Mouse (Mus musculus) large intestine, adult 2 months (tissue): ENCODE measurements at regions not wholly inside any gene's neighbourhood (a gene's known extent, or its start where the extent isn't known, plus 50 kb on each side); places are given as distances from the start of the nearest gene placed in this dataset.

ENCODE experiments used
- DNase-seq: peaks from one replicate; pipeline ENCODE4 v3.0.0-alpha.2; 2012; ENCODE audit warnings: low read depth, low spot score
- WGBS: fragments of 180-500 bp; shearing (Covaris S2); methylation state at CpG from one replicate; pipeline ENCODE4 v1.1.7; 2018; 5-methylcytosine and 5-hydroxymethylcytosine counted together

DNA sequence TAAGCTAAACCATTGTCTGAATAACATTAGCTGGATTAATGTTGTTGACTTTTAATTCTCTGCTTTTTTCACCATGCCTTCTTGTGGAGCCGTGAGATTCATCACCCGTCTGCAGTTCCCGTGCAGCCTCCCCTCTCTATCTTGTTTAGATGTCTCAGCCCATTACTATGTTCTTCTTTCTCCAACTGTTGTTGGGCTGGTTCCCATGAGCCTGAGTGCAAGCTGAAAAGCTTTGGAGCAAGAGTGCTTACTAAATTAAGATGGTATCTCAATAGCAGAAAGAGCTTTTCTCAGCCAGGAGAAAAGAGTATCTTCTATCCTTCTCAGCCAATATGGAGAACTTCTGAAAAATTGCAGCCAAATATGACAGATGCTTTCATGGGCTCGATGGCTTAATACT is 348.1 kb downstream of the Osr1 start:
- DNase-seq, result no peak
- 70% methylated on average over 4 of the region's 4 CpGs for WGBS

DNA sequence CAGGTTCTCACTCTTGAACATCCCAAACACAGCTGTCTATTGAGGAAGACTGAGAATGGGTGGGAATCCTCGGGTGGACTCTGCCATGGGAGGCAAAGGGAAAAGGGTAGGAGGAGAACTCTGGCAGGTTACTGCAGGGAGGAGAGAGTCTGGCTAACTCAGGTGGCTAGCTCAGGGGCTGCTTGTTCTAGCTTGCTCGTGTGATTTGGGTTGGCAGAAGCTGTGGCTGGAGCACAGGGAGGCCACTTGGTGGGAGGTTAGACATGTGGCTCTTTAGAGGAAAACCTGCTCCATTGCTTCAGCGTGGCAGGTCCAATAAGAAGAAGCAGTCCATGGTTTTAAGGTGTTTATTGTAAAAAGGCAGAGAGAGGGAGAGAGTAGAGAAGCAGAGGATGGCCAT is 349.1 kb downstream of the Osr1 start:
- no peak for DNase-seq
- 65% methylated on average over 3 of the region's 3 CpGs for WGBS

DNA sequence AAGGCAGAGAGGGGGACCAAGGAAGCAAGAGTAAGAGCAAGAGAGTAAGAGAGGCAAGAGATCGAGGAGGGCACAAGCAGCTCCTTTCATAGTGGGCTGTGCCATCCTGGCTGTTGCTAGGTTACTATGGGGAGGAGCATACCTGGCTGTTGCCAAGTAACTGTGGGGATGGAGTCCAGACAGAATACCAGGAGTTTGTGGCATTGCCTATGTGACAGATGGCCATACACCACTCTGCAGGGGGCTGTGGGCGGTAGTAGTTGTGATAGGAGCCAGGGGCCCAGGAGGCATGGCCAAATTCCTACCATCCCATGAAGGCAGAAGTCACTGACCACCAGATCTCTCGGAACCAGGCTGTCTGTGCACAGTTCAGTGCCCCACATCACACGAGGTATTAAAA is 349.5 kb downstream of the Osr1 start:
- 83% methylated on average over 4 of the region's 4 CpGs for WGBS
- no peak for DNase-seq

DNA sequence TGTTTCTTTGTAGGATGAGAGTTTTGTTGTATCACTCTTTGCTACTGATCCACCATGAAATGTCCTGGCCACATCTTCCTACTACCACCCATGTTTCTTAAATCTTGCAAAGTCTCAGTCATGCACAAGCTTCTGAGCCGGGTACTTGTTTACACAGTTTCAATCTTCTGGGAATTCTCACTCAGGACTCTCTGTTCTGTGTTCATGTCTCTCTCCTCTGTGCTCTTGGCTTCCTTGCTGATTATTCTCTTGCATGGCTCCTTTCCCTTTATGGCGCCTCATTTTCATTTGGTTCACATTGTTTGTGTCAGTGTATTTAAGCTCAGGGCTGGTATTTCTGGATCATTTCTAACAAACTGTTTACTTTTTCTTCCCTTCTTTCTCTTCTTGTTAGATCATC is 350.5 kb downstream of the Osr1 start:
- 80% methylated on average over 2 of the region's 2 CpGs for WGBS
- DNase-seq, result no peak

DNA sequence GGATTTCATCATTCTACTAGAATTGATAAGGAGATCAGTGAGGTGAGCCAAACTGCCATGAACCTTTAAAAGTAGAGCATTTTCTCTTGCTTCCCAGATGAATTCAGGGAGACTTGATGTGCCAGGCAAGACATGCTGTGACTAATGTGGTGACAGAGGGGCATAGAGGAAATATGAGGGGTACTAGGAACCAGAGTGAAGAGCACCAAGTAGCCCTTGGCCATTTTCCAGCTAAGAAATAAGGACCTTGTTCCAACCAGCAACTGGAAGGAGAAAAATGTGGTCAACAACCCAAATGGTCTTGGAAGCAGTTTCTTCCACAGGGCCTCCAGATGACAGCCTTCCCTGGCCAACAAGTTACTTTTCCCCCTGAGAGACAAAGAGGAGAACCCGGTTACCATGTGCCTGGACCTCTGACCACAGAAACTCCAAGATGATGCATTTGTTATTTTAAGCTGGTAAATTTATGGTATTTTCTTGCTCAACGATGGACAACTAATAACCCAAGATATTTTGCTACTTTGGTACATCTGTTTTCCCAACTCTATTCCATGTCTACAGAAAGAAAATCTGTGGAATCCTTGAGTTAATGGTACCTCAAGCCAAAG is 351.8 kb downstream of the Osr1 start:
- 80% methylated on average over 2 of the region's 2 CpGs for WGBS
- no peak for DNase-seq

DNA sequence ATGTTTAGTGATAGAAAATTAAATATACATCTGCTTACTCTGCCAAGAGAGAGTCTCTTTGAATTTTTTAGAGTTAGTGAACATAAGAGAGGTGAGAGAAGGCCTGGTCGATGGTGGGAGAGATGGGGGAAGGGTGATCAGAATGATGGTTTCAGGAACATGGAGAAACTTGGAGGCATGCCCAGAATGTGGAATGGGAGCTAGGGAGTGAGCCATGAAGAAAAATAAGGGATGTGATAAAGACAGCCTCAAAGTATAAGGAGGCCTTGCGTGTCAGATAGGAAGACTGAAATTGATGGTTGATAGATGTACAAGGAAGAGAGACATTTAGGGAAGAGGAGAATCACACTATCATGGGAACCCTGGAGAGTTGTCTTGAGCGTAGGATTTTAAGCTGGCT is 354.6 kb downstream of the Osr1 start:
- 72% methylated on average over 3 of the region's 3 CpGs for WGBS

DNA sequence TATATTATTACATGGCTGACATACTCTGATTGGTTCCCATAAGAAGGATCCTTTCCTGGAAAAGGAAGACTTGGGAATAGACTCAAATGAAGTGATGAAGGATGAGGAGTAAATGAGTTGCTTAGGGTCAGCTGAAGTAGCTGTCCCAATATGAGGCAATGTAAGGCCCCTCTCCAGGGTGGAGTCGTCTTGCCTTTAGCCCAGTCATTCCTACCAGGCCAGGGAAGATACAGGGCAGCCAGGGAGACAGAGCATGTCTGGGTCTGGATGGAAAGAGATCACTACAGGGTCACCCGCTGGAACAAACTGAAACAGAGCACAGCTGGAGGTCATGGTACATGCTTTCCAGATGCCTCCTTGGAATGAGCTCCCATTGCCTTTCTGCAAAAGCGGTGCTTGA is 364.2 kb downstream of the Osr1 start:
- WGBS, result 81% methylated on average over 3 of the region's 3 CpGs
- no peak for DNase-seq

More for the DNA sequence above, 354.6 kb downstream of the Osr1 start:
- no peak for DNase-seq

DNA sequence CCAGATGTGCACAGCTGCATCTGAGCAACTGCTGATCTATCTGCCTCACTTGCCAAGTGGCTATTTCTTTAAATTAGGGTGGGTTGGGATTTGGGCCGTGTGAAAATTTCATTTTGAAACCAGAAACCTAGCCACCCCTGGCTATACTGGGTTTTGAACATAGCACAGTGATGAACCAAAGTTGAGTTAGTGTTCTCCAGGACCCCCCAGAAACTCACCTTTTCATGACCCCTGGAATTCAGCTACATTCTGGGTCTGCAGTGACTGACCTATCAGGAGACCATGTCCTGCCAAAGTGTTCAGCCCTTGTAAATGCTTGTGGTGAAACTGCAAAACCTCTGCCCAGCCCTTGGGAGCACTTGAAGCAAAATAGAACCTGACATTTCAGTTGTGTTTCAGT is 371.4 kb downstream of the Osr1 start:
- 83% methylated on average over 1 of the region's 1 CpGs for WGBS
- no peak for DNase-seq

DNA sequence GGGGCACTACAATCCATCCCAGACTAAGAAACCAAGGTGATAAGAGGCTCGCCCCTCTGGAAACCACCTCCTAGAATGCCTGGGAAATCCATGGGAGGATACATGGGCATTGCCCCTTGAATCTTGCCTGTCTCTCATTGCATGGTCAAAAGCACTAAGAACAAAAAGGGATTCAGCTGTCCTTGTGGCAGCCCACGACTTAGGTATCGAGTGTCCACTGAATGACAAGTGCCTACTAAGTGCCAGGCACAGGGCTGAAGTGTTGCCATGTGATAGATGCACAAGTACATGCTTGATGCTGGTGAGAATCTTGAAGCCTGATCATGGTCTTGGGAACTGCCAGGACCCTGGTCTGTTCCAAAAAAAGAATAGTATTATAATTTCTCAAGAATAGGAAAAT is 371.9 kb downstream of the Osr1 start:
- WGBS, result 88% methylated on average over 3 of the region's 3 CpGs
- DNase-seq, result no peak

DNA sequence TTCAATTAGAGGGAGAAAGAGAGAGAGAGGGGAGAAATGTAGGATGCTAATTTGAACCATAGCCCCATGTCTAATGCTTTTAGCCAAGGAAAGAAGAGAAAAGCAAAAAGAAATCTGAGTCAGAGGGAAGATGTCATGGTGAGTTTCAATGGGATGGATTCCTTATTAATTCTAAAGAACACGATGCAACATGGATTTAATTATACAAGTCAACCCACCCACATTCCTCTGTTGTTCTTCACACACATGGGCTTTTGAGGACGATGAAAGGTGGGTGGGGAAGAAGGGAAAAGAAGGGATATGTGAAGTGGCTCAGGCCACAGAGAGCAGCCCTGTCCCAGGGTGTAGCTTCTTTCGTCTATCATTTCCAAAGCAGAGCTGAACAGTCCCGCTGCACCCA is 378.9 kb downstream of the Osr1 start:
- WGBS, result 84% methylated on average over 4 of the region's 4 CpGs
- no peak for DNase-seq

DNA sequence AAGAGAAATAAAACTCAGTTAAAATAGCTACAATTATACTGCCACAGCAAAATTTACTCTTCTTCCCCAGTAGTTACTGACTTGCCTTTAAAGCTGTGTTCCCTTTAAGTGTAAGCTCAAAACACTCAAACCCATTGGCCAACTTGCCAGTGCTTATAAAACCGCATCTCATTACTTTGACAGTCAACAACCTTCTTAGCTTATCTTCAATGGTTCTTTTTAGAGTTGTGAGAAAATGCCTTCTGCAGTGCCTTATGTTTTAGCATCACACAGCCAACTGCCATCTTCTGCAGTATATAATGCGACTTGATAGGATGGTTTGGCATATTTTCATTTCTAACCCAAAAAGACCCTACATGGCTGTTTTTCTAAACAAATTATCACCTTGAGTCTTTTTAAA is 382.5 kb downstream of the Osr1 start:
- WGBS, result 94% methylated on average over 2 of the region's 2 CpGs
- DNase-seq, result no peak

DNA sequence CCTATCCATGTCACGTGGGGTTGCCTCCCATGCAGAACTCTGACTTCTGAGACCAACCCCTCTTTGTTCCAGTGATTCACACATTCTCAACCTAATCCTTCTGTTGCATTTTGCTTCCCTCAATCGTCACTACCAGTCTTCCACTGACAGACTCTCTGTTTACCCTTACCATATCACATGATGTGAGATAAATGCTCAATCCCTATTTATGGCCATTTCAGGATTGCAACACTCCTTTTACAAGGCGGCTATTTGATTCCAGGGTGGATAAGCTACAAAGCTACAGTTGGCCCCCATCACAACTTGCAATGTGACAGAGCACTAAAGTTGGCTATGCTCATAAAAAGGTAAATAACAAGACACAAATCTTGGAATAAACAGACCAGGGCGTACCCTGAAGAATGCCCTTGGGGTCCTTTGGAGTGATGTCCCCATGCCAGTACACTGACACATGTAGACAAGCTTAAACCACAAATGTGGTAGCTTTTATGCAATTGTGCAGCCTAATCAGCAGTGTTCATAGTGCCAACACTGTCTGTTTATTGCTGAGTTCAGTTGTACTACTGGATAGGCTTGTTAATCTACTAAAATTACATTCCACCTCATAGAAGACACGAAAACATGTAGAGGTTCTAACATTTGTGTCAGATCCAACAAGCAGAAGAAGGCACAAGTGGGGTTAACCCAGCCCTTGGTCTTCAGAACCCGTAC is 384.4 kb downstream of the Osr1 start:
- WGBS, result 27% methylated on average over 6 of the region's 6 CpGs
- peak; percentile 11 for DNase-seq

DNA sequence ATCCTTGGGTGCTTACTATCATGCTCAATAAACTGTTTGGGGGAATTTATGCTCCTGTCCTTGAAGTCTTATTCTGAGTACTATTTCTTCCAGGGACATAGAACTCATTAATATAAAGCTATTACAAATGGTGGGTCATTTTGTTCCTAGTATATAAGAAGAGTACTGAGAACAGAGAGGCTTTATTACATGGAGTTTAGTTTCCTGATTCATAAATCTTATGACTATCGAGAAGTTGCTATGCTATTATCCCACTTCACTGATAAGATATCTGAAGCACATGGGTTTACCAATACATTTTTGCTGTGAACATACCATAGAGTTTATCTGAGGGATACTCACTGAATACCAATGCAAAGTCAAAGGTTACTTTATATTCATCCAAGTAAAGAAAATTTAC is 399.5 kb downstream of the Osr1 start:
- DNase-seq, result no peak
- WGBS, result 38% methylated on average over 1 of the region's 1 CpGs

DNA sequence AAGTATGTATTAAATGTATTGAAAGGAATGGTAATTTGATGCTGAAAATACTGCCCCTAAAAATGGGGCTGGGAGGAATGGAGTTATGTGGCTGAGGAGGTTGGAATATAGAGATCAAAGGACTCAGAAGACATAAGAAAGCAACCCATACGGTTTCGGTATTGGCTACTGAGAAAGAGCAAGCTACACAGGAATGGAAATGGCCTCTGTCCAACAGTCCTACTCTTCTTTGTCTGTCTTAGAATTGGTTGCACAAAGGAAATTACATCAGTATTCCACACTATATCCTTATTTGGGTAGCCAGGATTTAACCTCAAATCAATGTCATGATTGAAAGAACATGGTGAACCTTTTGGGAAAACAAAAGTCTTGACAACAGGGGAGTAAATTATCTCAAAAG is 399.0 kb upstream of the Nt5c1b start:
- WGBS, result 87% methylated on average over 2 of the region's 2 CpGs
- DNase-seq, result no peak

DNA sequence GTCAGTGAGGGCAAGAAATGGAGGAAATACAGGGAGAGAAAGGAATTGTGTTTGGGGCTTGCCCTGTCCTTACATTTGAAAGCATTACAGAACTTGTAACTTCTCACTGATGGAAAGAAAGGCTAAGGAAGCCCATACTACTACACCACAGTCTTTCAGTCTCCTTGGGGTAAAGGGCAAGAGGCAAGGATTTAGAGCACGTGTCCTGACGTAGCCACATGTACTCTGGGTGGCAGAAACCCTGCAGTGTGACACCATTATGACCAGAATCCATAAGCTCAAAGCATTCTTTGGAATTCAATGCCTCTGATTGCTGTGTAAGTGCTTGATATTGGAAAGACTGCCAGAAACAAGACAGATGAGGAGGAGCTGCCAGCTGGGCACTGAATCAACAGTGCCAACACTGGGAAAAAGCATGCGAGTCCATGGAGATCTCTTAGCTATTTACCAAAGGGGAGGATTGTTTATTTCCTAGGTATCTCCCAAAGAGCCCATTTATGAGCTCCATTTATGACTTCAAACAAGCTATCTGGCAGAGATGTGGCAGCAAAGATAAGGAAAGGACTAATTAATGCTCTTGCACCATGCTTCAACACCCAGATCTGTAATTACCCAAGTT is 391.2 kb upstream of the Nt5c1b start:
- DNase-seq, result no peak
- 54% methylated on average over 3 of the region's 3 CpGs for WGBS

DNA sequence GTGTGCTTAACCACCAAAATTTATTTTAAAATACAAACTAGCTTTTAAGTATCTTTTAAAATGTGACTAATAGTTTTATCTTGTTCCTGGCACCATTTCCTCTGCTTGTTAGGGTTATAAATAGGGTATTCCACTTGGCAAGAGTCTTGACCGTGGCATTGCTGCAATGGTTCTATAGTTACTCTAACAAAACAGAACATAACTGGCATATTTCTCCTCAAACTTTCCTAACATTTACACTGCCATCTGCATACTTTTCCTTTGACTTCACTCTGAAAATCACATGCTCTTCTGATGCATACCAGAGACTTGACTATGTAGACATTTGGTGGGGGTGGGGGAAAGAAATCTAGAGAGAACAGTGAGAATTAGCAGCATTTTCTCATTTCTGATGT is 390.7 kb upstream of the Nt5c1b start:
- 40% methylated on average over 1 of the region's 1 CpGs for WGBS
- DNase-seq, result no peak

DNA sequence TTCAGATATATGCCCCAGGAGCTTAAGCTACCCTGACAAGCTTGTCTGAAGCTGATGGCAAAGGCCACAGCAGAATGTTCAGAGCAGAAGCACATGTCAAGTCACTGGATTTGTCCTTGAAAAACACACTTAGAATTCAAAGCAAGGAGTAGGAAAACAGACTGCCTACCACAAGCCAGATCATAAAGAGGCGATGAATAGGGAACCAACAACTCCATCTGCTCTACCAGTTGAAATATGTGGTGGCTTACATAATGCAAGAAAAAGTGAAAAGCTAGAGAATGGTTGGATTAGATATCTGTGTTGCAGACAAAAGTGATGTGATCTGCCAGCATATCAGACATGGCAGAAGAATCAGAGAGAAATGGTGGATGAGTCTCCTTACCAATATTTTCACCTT is 378.5 kb upstream of the Nt5c1b start:
- DNase-seq, result no peak
- WGBS, result 96% methylated on average over 1 of the region's 1 CpGs

DNA sequence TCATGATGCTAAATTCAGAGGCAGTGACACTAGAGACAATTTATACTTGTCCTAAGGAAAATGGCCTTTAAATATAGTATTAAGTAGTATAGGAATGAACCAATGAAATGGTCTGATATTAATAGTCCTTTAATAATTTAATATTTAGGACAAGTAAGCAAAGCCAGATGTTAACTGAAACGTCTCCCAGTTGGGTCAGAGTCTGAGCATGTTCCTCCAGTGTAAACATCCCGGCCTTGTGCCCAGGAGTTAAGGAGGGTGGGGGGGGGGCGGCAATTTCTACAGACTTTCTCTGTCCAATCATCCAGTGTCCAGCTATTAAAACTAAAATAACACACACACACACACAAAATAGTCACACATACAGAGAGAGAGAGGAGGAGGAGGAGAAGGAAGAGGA is 374.1 kb upstream of the Nt5c1b start:
- 46% methylated on average over 3 of the region's 3 CpGs for WGBS
- DNase-seq, result no peak

DNA sequence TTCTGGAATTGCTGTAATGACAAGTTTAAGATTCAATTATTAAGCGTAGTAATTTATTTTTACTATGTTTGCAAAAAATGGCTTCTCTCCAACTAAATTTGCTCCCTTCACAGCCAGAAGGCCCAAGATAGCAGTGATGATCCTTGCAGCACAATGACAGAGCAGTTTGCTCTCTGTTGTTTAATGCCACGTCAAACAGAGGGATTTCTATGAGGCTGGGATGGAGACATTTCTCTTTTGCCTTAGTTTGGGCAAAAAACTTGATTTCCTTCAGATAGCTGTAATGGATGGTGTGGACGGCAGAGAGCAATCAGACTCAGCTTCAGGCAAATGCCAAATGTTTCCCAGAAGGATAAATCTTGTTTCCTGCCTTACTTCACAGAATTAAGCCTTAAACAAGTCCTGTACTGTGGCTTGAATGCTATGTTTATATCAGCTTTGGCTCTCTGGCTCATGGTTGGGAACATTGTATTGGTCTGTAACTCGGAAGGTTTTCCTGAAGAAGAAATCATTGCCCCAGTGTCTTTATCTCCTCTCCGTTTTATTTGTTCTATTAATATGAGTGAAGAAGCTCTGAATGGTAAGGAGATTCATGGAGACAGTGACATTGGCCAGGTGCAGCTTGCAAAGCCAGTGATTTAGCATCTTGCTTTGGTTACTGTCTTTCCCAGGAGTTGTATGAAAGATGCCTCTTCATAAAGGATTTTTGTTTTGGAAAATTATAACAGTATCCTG is 373.2 kb upstream of the Nt5c1b start:
- DNase-seq, result no peak
- 54% methylated on average over 5 of the region's 5 CpGs for WGBS

DNA sequence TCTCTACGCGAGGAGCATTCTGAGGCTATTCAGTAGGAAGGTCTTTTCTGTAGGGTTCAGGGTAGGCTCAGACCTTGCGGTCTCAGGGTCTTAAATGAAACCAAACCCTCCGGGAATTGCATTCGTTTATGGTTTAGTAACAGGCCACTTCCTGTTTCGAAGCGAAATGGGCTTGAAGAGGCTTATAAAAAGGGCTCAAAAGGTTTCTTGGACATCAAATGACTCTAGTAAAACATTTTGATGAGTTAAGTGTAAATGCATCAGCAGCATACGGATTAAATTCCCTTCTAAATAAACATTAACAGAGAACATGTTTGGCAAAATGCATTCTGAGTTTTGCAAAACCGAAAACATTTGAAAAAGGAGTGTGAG is 372.6 kb upstream of the Nt5c1b start:
- no peak for DNase-seq
- 32% methylated on average over 9 of the region's 9 CpGs for WGBS

DNA sequence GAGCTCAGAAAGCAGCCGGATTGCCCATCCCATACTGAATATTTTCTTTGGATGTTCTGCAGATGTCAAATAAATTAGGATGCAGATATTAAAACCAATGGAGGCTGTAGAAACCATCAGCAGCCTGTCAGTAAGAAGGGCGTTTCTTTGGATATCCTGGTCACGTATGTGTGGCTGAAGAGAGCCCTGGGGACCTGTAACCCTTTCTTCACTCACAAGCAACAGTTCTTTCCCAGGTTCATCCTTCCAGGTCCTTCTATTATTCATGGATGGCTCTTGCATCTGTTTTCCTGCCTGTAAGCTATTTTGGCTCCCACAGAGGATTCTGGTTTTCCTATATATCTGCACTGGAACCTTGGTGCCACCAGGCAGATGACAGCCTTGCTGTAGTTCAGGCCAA is 372.2 kb upstream of the Nt5c1b start:
- no peak for DNase-seq

More for the DNA sequence above, 372.2 kb upstream of the Nt5c1b start:
- 52% methylated on average over 3 of the region's 3 CpGs for WGBS
